Mouse (Mus musculus): Measurements from ENCODE around the gene Pim2. TPM values are rescaled to one million over a fixed set of nuclear protein-coding genes. Genes with fewer than 3 reads are reported as not detected.
A peak's percentile ranks its signal among the peaks of the same experiment; 100 is the strongest.

The Pim2 gene
- polyA plus RNA-seq, 1 experiment, result 2.4 TPM

- H3K79me2 ChIP-seq (ENCODE audit: control insufficient read depth, insufficient read depth), result peaks cover 15% of the 10 kb centered on the region
- no peaks in the 10 kb centered on the region for H3K36me3 ChIP-seq (ENCODE audit: control insufficient read depth, insufficient read depth)
- TF ChIP-seq MYOD1 (IDR thresholded peaks at IDR 0.05; ENCODE audit: control insufficient read depth, insufficient read length, low read depth), result no peak
- TF ChIP-seq CTCF (IDR thresholded peaks at IDR 0.05; ENCODE audit: control insufficient read depth, insufficient read depth, insufficient read length), result no peak
- no peak for TF ChIP-seq MYOG (IDR thresholded peaks at IDR 0.05; ENCODE audit: control insufficient read depth, extremely low read depth, insufficient read length)
- no peak for TF ChIP-seq USF1 (IDR thresholded peaks at IDR 0.05; ENCODE audit: low read depth)
- no peak for TF ChIP-seq CEBPB (IDR thresholded peaks at IDR 0.05; ENCODE audit: low read depth)
- no peak for TF ChIP-seq MAX (IDR thresholded peaks at IDR 0.05)
- TF ChIP-seq FOSL1 (IDR thresholded peaks at IDR 0.05; ENCODE audit: insufficient read depth, low read length, poor library complexity, severe bottlenecking), result no peak
- no peak overlapping the region for H3K4me3 ChIP-seq (ENCODE audit: insufficient read depth, poor library complexity, severe bottlenecking)
- H3K79me3 ChIP-seq (ENCODE audit: low read depth), result peaks cover 4% of the 10 kb centered on the region
- H3ac ChIP-seq (ENCODE audit: control insufficient read depth, insufficient read length, low read depth), result no peak overlapping the region
- H3K27me3 ChIP-seq (ENCODE audit: control insufficient read depth, insufficient read depth, insufficient read length), result no peaks in the 10 kb centered on the region
Observed at GRCm38 (mm10) chrX:7865786-7866185, 12.3 kb upstream of the Pim2 start.

- H3K27me3 ChIP-seq (ENCODE audit: control insufficient read depth, insufficient read depth, insufficient read length), result no peaks in the 10 kb centered on the region
- peaks cover 4% of the 10 kb centered on the region for H3K79me3 ChIP-seq (ENCODE audit: low read depth)
- peaks cover 8% of the 10 kb centered on the region for H3K79me2 ChIP-seq (ENCODE audit: control insufficient read depth, insufficient read depth)
- no peaks in the 10 kb centered on the region for H3K36me3 ChIP-seq (ENCODE audit: control insufficient read depth, insufficient read depth)
- no peak for TF ChIP-seq USF1 (IDR thresholded peaks at IDR 0.05; ENCODE audit: low read depth)
- no peak for TF ChIP-seq CTCF (IDR thresholded peaks at IDR 0.05; ENCODE audit: control insufficient read depth, insufficient read depth, insufficient read length)
- no peak for TF ChIP-seq MYOG (IDR thresholded peaks at IDR 0.05; ENCODE audit: control insufficient read depth, extremely low read depth, insufficient read length)
- no peak for TF ChIP-seq CEBPB (IDR thresholded peaks at IDR 0.05; ENCODE audit: low read depth)
- TF ChIP-seq MAX (IDR thresholded peaks at IDR 0.05), result no peak
- TF ChIP-seq FOSL1 (IDR thresholded peaks at IDR 0.05; ENCODE audit: insufficient read depth, low read length, poor library complexity, severe bottlenecking), result no peak
- TF ChIP-seq MYOD1 (IDR thresholded peaks at IDR 0.05; ENCODE audit: control insufficient read depth, insufficient read length, low read depth), result no peak
- no peak overlapping the region for H3ac ChIP-seq (ENCODE audit: control insufficient read depth, insufficient read length, low read depth)
- H3K4me3 ChIP-seq (ENCODE audit: insufficient read depth, poor library complexity, severe bottlenecking), result no peak overlapping the region
Observed at GRCm38 (mm10) chrX:7867141-7867540, 10.9 kb upstream of the Pim2 start.

- H3K27me3 ChIP-seq (ENCODE audit: control insufficient read depth, insufficient read depth, insufficient read length), result no peaks in the 10 kb centered on the region
- H3K79me2 ChIP-seq (ENCODE audit: control insufficient read depth, insufficient read depth), result peaks cover 8% of the 10 kb centered on the region
- TF ChIP-seq CEBPB (IDR thresholded peaks at IDR 0.05; ENCODE audit: low read depth), result no peak
- no peak for TF ChIP-seq CTCF (IDR thresholded peaks at IDR 0.05; ENCODE audit: control insufficient read depth, insufficient read depth, insufficient read length)
- TF ChIP-seq MAX (IDR thresholded peaks at IDR 0.05), result no peak
- no peak for TF ChIP-seq MYOG (IDR thresholded peaks at IDR 0.05; ENCODE audit: control insufficient read depth, extremely low read depth, insufficient read length)
- no peak for TF ChIP-seq USF1 (IDR thresholded peaks at IDR 0.05; ENCODE audit: low read depth)
- no peak for TF ChIP-seq MYOD1 (IDR thresholded peaks at IDR 0.05; ENCODE audit: control insufficient read depth, insufficient read length, low read depth)
- TF ChIP-seq FOSL1 (IDR thresholded peaks at IDR 0.05; ENCODE audit: insufficient read depth, low read length, poor library complexity, severe bottlenecking), result no peak
- peaks cover 4% of the 10 kb centered on the region for H3K79me3 ChIP-seq (ENCODE audit: low read depth)
- H3ac ChIP-seq (ENCODE audit: control insufficient read depth, insufficient read length, low read depth), result no peak overlapping the region
- no peak overlapping the region for H3K4me3 ChIP-seq (ENCODE audit: insufficient read depth, poor library complexity, severe bottlenecking)
- peaks cover 3% of the 10 kb centered on the region for H3K36me3 ChIP-seq (ENCODE audit: control insufficient read depth, insufficient read depth)
Observed at GRCm38 (mm10) chrX:7868506-7868905, 9.6 kb upstream of the Pim2 start.

GRCm38 (mm10) chrX:7869826-7870225 lies 8.2 kb upstream of the Pim2 start:
- TF ChIP-seq MAX (IDR thresholded peaks at IDR 0.05), result no peak
- no peak for TF ChIP-seq CEBPB (IDR thresholded peaks at IDR 0.05; ENCODE audit: low read depth)
- no peak for TF ChIP-seq FOSL1 (IDR thresholded peaks at IDR 0.05; ENCODE audit: insufficient read depth, low read length, poor library complexity, severe bottlenecking)
- TF ChIP-seq MYOG (IDR thresholded peaks at IDR 0.05; ENCODE audit: control insufficient read depth, extremely low read depth, insufficient read length), result no peak
- no peak for TF ChIP-seq USF1 (IDR thresholded peaks at IDR 0.05; ENCODE audit: low read depth)
- TF ChIP-seq CTCF (IDR thresholded peaks at IDR 0.05; ENCODE audit: control insufficient read depth, insufficient read depth, insufficient read length), result no peak
- no peak for TF ChIP-seq MYOD1 (IDR thresholded peaks at IDR 0.05; ENCODE audit: control insufficient read depth, insufficient read length, low read depth)

GRCm38 (mm10) chrX:7878495-7878894 lies 433 bp downstream of the Pim2 start:
- H3K4me3 ChIP-seq (ENCODE audit: insufficient read depth, poor library complexity, severe bottlenecking), result peak overlapping the region; percentile 23
- no peaks in the 10 kb centered on the region for H3K27me3 ChIP-seq (ENCODE audit: control insufficient read depth, insufficient read depth, insufficient read length)
- H3K79me3 ChIP-seq (ENCODE audit: low read depth), result no peaks in the 10 kb centered on the region
- H3K79me2 ChIP-seq (ENCODE audit: control insufficient read depth, insufficient read depth), result no peaks in the 10 kb centered on the region
- no peaks in the 10 kb centered on the region for H3K36me3 ChIP-seq (ENCODE audit: control insufficient read depth, insufficient read depth)
- peak overlapping the region; percentile 74 for H3ac ChIP-seq (ENCODE audit: control insufficient read depth, insufficient read length, low read depth)
- no peak for TF ChIP-seq MAX (IDR thresholded peaks at IDR 0.05)
- TF ChIP-seq MYOG (IDR thresholded peaks at IDR 0.05; ENCODE audit: control insufficient read depth, extremely low read depth, insufficient read length), result no peak
- no peak for TF ChIP-seq MYOD1 (IDR thresholded peaks at IDR 0.05; ENCODE audit: control insufficient read depth, insufficient read length, low read depth)
- TF ChIP-seq CTCF (IDR thresholded peaks at IDR 0.05; ENCODE audit: control insufficient read depth, insufficient read depth, insufficient read length), result no peak

More at GRCm38 (mm10) chrX:7869826-7870225, 8.2 kb upstream of the Pim2 start:
- no peaks in the 10 kb centered on the region for H3K79me3 ChIP-seq (ENCODE audit: low read depth)
- no peak overlapping the region for H3K4me3 ChIP-seq (ENCODE audit: insufficient read depth, poor library complexity, severe bottlenecking)
- peaks cover 3% of the 10 kb centered on the region for H3K36me3 ChIP-seq (ENCODE audit: control insufficient read depth, insufficient read depth)
- peaks cover 8% of the 10 kb centered on the region for H3K79me2 ChIP-seq (ENCODE audit: control insufficient read depth, insufficient read depth)
- H3ac ChIP-seq (ENCODE audit: control insufficient read depth, insufficient read length, low read depth), result no peak overlapping the region
- no peaks in the 10 kb centered on the region for H3K27me3 ChIP-seq (ENCODE audit: control insufficient read depth, insufficient read depth, insufficient read length)

- H3K79me2 ChIP-seq (ENCODE audit: control insufficient read depth, insufficient read depth), result peaks cover 7% of the 10 kb centered on the region
- no peak overlapping the region for H3K4me3 ChIP-seq (ENCODE audit: insufficient read depth, poor library complexity, severe bottlenecking)
- TF ChIP-seq FOSL1 (IDR thresholded peaks at IDR 0.05; ENCODE audit: insufficient read depth, low read length, poor library complexity, severe bottlenecking) (no peak), MAX (IDR thresholded peaks at IDR 0.05) (no peak), MYOG (IDR thresholded peaks at IDR 0.05; ENCODE audit: control insufficient read depth, extremely low read depth, insufficient read length) (no peak), MYOD1 (IDR thresholded peaks at IDR 0.05; ENCODE audit: control insufficient read depth, insufficient read length, low read depth) (no peak)
Observed at GRCm38 (mm10) chrX:7879819-7880218, 1.8 kb downstream of the Pim2 start.

More at GRCm38 (mm10) chrX:7879819-7880218, 1.8 kb downstream of the Pim2 start:
- Histone ChIP-seq H3K79me3 (ENCODE audit: low read depth) (peaks cover 4% of the 10 kb centered on the region), H3K36me3 (ENCODE audit: control insufficient read depth, insufficient read depth) (no peaks in the 10 kb centered on the region), H3K27me3 (ENCODE audit: control insufficient read depth, insufficient read depth, insufficient read length) (no peaks in the 10 kb centered on the region), H3ac (ENCODE audit: control insufficient read depth, insufficient read length, low read depth) (no peak overlapping the region)

All from C2C12 (cell line).